Mouse (Mus musculus) CD8-positive naive resting alpha-beta T cell, adult 57 days (primary cell): ENCODE results near the gene Usp16. TPM values are rescaled to one million over a fixed set of nuclear protein-coding genes. Genes with fewer than 3 reads are reported as not detected.

Experiments
- total RNA-seq: library from RNA; stranded (reverse); gene quantifications from one replicate; pipeline ENCODE4 v1.2.4, GENCODE M21; 2023

Gene Usp16
- 112 TPM for total RNA-seq

DNA sequence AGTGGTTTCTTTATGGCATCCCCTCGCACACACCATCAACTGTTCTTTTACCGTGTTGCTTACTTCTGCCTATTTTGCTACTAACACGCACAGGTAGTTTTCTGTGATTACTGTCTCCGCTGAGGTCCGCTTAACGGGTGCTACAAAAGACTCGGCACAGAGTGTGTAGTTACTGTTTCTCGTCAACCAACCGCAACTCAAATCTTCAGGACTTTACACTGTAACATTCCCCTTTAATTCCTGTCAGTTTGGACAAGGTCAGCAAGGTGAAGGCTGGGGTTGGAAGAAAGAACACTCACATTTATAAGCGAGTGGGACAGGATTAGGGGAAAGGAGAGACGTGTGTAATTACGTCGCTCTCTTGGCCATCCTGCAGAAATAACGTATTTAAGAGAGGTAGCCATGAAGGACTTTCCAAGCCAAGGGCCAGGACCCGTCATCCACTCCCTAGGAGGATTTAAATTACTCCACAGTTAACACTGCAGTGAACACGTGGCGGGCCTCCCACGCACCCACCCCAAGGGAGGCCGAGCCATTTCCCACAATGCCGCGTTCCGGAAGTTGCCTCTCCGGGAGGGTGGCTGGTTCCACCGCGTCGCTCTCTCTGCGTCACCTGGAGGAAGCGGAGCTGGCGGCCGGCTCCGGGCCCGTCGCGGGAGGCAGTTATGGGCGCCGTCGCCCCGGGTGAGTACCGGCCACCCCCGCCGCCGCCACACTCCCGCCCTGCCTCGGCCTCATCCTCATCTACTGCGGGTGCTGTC, at the start of gene Usp16:
Gene Usp16 (plus strand): TSS at position 285 of the 761 bp plus-strand sequence.

DNA sequence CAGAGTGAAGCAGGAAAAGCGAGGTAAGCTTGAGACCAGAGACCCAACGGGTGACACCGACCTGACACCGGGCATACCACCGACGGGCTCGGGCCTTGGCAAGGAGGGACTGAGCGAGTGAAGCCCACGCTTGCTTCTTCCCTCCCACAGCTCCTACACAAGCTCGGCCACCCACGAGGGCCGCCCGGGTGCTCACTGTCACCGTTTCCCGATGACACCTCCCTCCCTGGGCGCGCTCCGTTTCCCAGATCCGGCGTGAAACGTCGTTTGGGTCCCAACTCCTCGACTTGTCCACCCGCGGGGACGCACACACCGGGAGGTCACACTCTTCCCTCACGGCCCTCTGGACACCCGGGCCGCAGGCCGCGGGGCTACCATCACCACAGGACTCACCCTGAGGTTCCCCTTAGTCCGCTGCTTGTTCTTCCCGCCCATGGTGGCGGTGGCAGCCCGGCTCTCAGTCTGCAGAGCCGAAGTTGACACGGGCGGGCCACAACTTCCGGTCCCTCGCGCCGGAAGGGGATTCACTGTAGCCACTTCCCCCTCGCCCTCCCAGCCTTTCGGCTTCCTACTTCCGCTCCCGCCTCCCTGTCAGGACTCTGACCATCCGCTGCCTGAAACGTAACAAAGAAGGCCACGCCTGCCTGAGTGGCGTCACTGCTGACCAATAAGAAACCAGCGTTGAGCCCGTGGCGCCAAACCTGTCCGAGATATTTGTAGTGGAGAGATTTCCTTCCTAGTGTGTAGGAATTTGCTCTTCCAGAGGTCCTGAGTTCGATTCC, 22.3 kb upstream of the Usp16 start, which contains the start of gene Ltn1:
Gene Ltn1 (minus strand): TSS at position 580 of the 782 bp plus-strand sequence.

DNA sequence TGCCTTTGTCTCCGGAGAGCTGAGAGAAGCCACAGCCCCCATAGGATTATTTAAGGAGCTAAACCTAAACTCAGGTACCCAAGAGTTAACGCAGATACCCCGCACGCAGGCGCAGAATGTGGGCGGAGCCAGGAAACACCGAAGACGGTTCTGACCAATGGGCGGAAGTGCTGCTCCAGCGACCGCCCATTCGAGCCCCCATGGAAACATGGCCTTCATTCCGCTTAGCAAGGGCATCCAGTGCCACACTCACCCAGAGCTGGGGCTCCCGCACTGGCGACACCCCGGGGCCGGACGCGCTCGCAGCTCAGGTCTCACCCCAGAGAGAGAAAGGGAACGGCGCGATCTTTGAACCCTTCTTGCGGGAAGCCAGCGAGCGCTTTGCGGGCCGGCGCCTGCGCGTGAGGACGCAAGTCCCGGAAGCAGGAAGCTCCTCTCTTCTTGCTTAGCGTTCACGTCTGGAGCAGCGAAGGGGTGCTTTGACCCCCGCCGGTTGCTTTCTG, 14.3 kb upstream of the Usp16 start, which contains the start of gene Rwdd2b:
Gene Rwdd2b (minus strand): TSS at position 390 of the 503 bp plus-strand sequence.

GRCm38 (mm10) chr16:87495716-87496447, 41.4 kb downstream of the Usp16 start, which contains the start of gene Cct8:
Cct8 (minus strand) TSS chr16:87495873.

Other genes starting within 250 kb of the Usp16 start
- gene N6amt1, start 100.5 kb upstream of the Usp16 start, total RNA-seq = 28.9 TPM
- 45.7 TPM for gene Ltn1, start 22.1 kb upstream of the Usp16 start, total RNA-seq
- gene Rwdd2b, start 14.1 kb upstream of the Usp16 start, total RNA-seq = 8.3 TPM
- gene Cct8, start 41.2 kb downstream of the Usp16 start, total RNA-seq = 145 TPM
- not detected for gene Map3k7cl, start 98.6 kb downstream of the Usp16 start, total RNA-seq
- gene Bach1, start 244.2 kb downstream of the Usp16 start, total RNA-seq = 29.1 TPM